Mouse (Mus musculus) ES-E14 (cell line): ENCODE measurements around the gene Actr2.

ENCODE experiments used
- CHD2 ChIP-seq: IDR thresholded peaks from 2 replicates; pipeline ENCODE4 v1.6.1; 2014; ENCODE audit warnings: mild to moderate bottlenecking, low read depth, low read length, inconsistent platforms
- HCFC1 ChIP-seq: IDR thresholded peaks from 2 replicates; pipeline ENCODE4 v1.6.1; 2012; ENCODE audit warnings: low read length, inconsistent platforms, borderline replicate concordance; ENCODE audit not compliant: insufficient read depth
- MAFK ChIP-seq: IDR thresholded peaks from 2 replicates; pipeline ENCODE4 v1.6.1; 2014; ENCODE audit warnings: mild to moderate bottlenecking, low read depth, low read length, inconsistent platforms; ENCODE audit not compliant: insufficient read depth
- ZNF384 ChIP-seq: IDR thresholded peaks from 2 replicates; pipeline ENCODE4 v1.6.1; 2012; ENCODE audit warnings: low read depth, low read length, inconsistent platforms

DNA sequence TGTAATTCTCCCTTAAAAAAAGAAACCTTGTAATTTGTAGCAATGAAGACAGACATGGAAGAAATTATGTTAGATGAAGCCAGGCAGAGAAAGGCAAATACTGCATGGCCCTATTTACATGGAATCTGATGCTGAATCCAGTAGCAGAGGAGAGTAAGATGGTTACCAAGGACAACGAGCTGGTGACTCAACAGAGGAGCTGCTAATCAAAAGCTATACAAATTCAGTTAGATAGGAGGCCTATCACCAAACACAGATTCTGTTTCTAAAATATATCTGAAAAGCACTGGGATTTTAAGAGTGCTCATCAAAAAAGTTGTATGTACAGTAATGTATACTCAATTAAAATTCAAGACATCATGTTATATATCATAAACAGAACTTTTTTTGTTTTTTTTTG is 37.3 kb downstream of the Actr2 start:
- TF ChIP-seq HCFC1 (no peak), MAFK (no peak), ZNF384 (no peak), CHD2 (no peak)
